Mouse (Mus musculus): ENCODE data around the gene Carmil1.

GRCm38 (mm10) chr13:24151335-24151734, 129.3 kb downstream of the Carmil1 start:
- TF ChIP-seq POLR2A (IDR thresholded peaks at IDR 0.05; ENCODE audit: low read depth, low read length), result no peak
- no peak for TF ChIP-seq CTCF (IDR thresholded peaks at IDR 0.05; ENCODE audit: extremely low read depth, insufficient read length, insufficient replicate concordance, low read depth, low read length)
